Mouse (Mus musculus) spleen, postnatal 14 days (tissue): ENCODE results near the gene Sirpa.

Experiments used
- DNase-seq, 2 experiments: peaks; one replicate each; pipeline ENCODE4 v3.0.0; 2021 to 2022; ENCODE audit warnings: low spot score in 2 of 2

The Sirpa gene

DNA sequence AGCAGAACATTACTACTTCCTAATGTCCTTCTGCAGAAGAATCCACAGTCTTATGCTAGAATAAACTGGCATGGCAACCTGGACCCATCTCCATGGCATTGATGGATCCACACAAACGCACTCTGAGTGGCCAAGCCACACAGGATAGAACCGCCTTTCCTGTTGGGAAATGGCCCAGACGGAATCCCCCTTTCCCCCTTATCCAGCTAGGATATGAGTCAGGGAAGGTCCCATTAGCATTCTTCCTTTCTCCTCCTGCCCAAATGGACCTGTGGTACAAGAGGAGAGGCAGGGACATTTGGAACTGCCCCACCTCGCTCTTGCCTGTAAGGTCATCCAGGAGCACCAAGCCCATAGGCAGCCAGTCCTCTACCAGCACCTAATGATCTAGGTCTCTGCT lies 10.4 kb upstream of the Sirpa start:
- no peak for DNase-seq

DNA sequence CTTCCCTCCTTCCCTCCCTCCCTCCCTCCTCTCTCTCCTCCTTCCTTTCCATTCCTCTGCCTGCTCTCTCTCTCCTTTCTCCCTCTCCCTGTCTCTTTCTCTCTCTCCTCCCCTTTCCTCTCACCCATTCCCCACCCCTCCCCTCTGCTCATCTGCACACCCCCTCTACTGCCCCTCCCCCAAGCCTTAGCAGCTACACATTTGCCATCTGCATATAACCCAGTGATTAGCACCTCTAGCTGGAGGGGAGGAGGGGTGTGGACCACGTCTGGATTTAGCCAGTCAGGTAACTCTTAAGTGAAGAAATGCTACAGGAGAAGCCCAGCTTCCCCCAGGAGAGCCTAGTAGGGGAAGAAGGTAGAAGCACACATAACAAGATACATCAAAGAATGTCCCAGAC lies 7.7 kb upstream of the Sirpa start:
- no peak for DNase-seq

DNA sequence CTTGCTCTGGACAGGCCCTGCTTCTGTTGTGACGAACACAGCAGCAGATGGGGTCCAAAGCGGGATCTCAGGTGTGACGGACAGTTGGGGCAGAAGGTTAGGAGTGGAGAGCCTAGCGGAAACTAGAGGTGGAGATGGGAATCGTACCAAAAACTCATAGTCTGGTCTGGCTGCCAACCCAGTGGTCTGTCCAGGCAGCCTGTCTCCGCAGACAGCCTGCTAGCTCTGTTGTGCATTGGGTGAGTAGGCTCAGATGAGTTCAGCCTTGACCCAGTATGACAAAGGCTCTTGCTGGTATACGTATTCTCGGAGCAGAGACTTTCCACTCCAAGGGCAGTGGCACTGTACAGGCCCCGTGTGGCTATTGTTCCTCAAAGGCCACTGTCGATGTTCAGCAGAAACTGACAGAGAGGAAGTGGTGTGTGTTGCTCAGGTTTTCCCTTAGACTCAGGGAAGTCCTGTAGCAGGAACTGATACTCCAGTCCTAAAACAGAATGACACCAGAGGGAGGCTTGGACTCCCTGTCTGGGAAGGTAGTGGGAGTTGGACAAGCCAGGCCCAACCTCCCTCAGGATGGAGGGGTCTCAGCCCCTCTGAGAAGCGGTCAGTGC lies 6.6 kb upstream of the Sirpa start:
- DNase-seq: no peak

DNA sequence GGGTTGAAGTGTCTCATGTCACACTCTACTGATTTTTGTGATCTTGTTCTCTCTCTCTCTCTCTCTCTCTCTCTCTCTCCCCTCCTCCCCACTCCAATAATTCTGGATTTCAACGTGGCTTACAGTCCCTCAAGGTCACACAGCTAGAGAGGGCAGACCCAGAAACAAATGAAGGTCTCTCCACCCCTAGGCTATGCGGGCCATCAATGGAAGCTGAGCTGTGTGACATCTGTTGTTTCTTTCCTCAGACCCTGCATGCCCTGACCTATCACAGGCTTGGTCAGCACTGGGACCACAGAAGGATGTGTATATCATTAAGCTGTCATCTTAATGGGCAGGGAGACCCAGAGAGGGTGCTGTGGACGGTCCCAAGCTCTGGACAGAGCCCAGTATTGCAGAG lies 5.4 kb upstream of the Sirpa start:
- no peak for DNase-seq

DNA sequence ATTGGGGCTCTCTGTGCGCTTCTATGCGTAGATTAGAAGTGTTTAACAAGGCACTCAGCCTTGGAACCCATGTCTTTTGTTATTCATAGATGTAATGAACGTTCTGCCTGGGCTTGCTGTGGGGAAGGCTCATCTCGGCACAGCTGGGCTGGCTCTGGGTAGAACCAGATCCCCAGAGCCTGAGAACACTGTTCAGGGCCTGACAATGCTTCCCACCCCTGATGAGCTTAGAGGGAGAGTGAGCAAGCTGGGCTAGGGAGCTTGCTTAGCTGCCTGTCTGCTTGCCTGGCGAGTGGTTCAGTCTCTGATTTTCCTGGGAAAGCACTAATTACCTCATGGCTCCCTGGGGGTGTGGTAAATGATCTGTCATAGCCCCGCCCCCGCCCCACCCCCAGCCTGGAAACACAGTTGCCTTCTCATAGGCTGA lies 4.8 kb upstream of the Sirpa start:
- no peak for DNase-seq

DNA sequence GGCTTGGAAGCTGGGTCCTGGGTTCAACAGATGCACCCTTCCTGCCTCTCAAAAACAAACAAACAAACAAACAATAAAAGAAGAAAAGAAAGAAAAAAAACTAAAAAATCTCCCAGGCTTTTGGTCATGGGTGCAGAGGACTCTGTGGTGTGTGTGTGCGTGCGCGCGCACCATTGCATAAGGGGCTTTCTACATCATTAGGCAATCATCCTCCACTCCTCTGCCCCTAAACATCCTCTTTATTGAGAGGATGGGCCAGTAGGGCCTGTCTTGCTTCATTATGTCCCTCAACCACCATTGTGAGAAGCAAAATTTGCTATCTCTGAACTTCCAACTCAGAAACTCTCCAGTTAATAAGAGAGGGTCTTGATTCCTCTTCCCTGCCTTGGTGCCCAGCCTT lies 738 bp upstream of the Sirpa start:
- DNase-seq: no peak

DNA sequence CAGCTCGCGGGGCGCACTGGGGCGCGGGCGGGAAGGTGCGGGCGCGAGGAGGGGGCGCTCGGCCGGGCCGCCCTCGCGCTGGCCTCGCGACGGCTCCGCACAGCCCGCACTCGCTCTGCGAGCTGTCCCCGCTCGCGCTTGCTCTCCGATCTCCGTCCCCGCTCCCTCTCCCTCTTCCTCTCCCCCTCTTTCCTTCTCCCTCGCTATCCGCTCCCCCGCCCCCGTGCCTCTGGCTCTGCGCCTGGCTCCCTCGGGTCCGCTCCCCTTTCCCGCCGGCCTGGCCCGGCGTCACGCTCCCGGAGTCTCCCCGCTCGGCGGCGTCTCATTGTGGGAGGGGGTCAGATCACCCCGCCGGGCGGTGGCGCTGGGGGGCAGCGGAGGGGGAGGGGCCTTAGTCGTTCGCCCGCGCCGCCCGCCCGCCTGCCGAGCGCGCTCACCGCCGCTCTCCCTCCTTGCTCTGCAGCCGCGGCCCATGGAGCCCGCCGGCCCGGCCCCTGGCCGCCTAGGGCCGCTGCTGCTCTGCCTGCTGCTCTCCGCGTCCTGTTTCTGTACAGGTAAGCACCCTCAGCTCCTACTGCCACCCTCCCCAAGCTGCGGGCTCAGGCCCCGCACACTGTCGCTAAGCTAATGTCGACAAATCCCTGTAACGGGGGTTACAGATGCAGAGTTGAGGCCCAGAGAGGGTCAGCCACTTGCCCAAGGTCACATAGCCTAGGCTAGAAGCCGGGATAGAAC lies 673 bp downstream of the Sirpa start:
- DNase-seq: peak in 1 of 2 experiments; percentile 28

DNA sequence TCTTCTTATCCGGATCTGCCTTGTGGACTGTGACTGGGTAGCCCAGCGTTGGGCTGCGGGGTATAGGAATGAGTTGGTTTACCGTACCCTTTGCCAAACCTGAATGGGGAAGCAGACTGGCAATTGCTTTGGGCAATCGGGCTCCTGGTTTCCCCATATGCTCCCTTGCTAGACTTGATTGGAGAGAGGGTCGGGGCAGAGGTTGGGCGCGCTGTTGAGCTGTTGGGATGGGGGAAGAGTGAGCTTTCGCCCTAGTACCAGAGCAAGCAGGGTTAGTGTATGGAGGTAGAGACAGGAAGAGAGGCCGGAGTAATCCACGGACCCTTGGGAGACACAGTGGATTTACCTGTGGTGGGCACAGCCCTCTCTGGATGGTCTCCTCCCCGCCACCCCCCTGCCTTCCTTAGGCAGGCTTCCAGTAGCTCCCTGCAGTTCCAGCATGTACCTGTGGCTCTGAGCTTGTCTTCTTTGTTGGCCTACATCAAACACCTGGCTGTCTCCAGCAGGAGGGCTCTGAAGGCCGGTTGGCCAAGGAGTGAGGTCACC lies 1.3 kb downstream of the Sirpa start:
- DNase-seq: no peak

DNA sequence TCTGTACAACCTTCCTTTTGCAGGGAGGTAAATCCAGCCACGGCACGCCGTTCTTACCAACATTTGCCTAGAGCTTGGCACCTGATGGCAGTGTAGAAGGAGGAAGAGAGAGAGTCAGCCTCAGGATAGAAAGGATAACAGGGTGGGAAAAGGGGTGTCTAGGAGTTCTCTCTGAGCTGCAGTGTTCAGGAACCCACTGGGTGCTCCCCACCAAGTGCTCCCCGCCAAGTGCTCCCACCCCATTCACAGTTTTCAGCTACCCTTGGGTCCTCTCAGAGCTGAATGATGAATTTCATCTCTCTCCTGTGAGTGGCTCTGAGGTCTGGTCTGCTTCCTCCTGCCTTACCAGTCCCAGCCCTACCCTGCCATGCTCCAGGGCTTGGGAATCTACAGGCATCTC lies 1.9 kb downstream of the Sirpa start:
- DNase-seq: no peak

DNA sequence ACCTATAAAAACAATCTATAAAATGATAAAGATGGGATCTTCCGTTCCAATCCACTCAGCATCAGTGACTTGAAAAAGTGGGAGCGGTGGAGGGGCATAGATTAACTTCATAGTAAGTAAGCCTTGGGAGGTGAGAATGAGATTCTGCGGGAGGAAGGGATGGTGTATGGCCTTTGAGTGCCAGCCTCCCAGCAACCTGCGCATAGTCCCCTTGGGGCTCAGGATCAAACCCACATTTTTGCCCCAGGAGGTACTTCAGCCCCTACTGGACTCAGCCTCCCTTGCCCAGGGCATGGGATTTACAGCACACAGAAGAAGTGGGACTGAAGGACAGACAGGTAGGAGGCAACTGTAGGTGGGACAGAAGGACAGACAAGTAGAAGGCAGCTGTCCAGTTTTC lies 2.6 kb downstream of the Sirpa start:
- no peak for DNase-seq

DNA sequence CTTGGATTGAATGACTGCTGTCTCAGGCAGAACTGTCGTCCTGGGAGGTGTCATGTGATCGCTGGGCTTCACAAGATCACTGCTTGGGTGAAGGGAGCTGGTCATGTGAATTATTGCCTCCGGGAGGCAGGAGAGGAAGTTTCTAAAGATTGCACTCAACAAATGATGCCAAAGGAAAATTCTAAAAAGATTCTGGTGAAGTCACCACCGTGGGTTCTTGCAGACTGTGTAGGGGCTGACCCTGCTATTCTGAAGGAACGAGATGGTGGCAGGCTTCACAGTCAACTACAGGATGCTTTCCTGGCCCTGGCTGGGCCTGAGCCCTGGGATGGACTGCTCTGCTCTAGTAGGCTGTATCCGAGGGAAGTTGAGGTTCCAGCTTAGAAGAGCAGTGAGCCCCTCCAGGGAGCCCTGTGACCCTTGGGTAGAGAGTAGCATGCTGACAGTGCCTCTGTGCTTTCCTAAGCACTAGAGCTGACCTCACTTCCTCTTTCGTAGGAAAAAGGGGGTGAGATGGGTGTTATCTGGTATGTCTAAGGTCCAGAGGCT lies 3.1 kb downstream of the Sirpa start:
- DNase-seq: peak in 1 of 2 experiments; percentile 18

DNA sequence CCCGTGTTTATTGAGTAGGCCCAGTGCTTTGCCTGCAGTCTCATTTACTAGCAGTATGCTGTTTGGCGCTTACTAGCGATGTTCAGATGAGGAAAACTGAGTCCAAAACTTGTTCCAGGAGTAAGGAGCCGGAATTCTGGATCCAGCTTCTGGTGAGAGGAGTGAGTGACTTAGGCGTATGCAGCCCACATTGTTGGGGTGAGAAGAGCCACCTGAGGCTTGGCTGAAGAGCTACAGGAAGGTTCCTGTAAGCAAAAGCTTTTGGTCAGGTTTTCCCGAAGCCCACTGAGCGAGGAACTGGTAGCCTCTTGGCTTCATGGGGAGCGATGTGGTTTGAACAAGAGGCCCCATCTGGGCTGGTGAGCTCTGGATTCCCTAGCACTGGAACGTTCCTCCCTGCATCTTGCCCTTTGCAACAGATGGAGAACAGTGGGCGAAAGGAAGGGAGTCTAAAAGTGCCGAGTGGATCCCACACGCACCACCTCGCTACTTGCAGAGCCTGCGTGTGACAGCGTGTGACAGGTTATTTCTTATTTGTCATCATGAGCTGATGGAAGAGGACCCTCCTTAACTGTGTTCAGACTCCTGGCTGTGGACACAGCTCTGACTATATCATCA lies 4.0 kb downstream of the Sirpa start:
- DNase-seq: no peak

DNA sequence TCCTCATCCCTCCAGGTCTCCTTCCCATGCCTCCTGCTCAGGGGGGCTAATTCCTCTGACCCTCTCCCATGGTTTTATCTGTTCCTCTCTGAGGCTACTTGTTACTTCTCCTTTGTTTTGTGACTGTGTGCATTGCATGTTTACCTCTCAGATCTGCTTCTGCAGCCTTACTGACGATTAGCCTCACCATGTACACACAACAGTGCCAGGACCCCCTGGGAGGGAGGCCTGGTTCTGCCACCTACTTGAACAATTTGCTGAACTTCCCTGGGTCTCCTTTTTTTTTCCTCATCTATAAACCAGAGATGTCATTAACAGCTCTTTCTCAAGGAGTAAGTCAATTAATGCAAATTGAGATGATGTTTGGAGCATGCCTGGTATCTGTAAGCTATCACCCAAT lies 4.9 kb downstream of the Sirpa start:
- no peak for DNase-seq

DNA sequence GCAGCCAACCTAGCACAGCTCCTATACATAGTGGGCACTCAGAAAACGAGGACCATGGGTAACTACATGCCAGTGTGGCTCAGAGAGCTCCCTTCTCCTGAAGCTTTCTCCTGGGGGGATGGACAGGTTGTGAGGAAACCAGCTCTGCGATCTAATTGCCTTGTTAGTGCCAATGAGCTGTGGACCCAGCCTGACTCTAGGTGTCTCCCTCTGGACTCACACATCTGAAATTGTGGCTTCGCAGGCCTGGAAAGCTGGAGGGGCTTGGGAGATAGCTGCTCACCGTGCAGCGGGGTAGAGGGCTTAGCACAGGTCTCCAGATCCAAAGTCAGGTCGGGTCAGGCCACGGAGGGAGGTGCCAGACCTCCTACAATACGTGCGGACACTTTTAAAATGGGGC lies 5.5 kb downstream of the Sirpa start:
- no peak for DNase-seq

DNA sequence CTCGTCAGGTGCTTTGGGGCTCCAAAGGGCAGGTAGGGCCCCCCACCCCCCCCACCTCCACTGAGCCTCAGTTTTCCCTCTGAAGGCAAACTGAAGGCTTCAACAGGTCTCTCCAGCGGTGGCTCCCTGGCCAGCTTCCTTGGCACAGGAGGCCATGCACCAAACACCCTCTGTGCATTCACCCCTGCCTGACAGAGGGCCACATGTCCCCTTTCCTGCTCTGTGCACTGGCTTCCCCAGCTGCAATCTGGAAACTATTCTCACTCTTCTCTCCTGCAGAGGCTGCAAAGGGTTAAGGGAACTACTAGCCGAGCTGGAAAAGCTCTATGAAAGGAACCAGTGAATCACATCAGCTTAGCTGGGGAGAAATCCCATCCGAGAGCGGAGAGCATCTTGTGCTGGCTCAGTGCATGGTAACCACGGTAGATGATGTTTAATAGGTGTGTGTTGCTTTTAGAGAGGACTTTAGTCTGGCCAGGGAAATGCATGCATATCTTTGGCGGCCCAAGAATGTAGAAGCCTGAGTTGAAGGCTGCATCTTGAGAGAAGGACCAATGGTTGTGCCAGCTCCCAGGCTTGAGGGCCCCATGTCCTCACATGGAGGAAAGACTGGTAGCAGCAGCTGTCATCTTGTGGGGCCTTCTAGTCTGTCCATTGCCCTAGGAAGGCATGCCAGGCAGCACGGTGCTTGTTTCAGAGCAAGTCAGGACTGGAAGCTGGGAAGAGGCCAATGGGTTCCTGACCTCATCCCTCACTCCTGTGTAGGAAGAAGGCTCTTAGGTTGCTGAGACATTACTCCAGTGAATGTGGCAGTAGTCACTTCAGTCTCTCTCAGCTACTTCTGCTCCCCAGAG lies 6.8 kb downstream of the Sirpa start:
- no peak for DNase-seq

DNA sequence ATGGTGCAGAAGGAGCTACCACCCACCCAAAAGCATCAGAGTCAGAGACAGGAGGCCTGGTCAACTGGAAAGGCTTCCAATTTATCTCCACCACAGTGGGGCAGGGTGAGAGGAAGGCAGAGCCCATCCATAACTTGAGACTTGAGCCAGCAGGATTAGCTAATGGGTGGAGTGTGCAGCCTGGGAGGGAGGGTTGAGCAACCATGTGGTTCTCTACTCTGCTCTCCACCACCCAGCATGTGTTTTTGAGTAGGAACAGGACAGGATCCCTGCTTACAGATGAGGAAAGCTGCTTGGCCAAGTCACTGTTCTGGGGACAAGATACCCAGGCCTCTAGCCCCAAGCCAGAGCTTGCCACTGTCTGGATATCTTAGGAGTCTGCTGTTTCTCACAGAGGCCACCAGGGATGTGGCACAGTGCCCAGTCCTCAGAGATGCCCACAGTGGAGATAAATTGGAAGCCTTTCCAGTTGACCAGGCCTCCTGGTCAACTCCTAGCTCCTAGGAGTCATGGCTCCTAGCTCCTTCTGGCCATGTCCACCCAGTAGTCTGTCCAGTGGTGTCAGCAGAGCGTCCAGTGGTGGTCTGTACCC lies 8.5 kb downstream of the Sirpa start:
- DNase-seq: no peak

DNA sequence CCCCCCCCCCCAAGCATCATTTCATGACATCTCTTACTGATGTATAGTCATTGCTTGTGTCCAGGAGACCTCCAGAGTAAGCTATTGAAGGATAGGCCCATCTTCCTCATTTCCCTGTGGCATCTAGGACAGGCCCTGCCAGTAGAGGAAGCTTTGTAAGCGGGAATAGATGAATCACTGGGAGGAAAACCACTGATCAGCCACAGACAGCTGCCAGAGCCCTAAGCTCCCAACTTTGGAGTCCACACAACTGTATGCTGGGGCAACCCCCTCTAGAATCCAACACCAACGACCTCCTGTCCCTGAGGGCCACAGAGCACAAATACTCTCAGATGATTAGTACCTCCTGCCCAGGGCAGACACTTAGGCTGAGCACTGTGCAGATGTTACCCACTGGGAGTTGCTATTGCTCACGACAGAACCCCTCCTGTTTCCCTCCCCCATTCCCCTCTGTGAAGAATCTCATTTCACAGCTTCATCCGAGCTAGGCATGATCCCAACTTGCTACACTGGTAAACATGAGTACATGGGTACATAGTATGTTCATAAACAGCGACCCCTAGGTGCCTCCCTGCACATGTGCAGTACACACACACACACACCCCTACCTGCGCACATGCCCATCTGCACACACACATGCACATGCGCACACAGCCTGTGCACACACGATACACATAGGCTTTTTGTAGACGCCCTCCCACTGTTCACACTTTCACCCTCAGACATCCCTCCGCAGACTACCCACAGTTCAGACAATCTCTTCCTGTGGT lies 9.4 kb downstream of the Sirpa start:
- no peak for DNase-seq

DNA sequence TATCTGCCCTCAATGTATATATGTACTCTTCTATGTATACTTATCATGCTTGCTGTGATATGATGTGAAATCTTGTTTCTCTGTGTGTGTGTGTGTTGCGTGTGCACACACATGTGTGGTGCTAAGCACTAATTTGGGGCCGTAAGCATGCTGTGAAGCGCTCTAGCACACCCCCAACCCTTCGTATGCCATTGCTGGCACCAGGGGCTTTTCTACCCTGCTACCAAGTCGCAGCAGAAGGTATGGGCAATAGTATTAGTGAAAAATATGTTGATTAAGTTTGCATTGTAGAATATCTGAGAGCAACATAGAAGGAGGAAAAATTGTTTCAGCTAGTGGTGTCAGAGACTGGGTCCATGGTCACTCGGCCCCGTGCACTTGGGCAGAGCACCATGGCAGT lies 10.2 kb downstream of the Sirpa start:
- no peak for DNase-seq

DNA sequence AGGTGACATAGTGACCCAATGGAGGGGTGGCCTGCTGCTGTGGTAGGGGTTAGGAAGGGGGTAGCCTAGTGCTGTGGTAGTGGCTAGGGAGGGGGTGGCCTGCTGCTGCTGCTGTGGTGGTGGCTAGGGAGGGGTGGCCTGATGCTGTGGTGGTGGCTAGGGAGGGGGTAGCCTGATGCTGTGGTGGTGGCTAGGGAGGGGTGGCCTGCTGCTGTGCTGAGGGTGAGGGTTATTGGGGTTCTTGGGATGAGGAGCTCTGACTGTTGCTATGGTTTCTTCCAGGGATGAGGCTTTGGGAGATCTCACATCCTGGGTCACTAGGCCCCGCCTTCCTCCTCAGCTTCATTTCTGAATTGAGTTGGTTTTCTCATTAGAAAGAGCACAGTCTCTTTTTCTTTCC lies 10.9 kb downstream of the Sirpa start:
- no peak for DNase-seq

DNA sequence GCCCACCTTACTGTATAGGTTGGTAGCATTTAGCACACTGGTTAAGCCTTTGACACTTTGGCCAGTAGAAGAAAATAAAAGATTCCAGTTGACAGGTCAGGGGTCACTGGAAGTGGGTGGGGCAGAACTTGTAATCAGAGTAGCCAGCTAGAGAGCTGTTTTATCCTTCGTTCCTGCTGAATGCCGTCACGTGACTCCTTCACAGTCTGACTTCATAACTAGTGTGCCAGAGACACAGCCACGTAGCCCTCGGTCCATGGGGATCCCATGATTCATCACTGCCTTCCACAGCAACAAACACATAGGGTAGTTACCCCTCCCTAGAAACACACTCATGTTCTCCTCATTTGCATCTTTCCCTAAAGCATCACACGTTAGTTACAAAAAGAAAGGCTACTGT lies 11.4 kb downstream of the Sirpa start:
- no peak for DNase-seq

DNA sequence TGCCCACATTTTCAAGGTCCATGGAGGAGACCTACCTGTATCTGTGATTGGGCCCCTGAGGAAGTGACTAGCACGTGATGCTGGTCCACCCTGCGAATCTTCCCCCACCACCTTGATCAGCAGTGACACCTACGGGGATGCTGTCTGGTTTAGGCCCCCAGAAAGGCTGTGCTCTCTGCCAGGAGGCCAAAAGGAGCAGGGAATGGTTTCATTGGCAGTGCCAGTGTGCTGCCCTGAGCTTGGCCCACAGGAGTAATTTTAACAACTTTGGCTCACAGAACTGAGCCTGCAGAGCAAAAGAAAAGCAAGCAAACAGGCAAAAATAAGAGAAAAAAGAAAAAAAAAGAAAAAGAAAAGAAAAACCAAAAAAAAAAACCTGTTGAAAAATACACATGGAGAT lies 13.2 kb downstream of the Sirpa start:
- DNase-seq: no peak
